In the genomic region with DNA sequence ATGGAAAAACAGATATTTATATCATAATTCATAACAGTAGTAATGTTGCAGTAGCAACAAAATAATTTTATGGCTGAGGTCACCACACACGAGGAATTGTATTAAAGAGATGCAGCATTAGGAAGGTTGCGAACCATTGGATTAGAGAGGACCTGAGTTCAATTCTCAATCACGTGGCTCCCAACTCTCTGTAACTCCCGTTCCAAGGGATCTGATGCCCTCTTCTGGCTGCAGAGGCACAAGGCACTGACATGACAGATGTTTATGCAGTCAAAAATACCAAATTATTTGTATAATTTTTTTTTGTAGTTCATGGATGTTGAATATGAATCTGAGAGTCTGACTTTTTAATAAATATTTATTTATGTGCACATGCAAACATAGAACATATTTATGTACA, we compare ENCODE assay signal across 12 mouse cellular contexts. TPM values are rescaled to one million over a fixed set of nuclear protein-coding genes. Genes with fewer than 3 reads are reported as not detected.
DNase-seq lines count a peak whose midpoint lies in the region; ATAC-seq and TF ChIP-seq lines count a peak whose summit lies in the region.
"Had no signal": no experiment of that assay in that cellular context is flagged by ENCODE, and none has a peak within 500 bp of the region (broad histone marks: within the 10 kb centered on the region; RNA-seq: fewer than 3 reads in every experiment).

No protein-coding gene starts in this region.

- no peaks in the 10 kb centered on the region for H3K36me3 ChIP-seq in liver, postnatal 0 days (replicated peaks; ENCODE audit: insufficient read depth, low read length)
- no peaks in the 10 kb centered on the region for H3K36me3 ChIP-seq in liver, embryonic 12.5 days

- no peak for TF ChIP-seq EP300 in liver, postnatal 0 days (IDR thresholded peaks at IDR 0.05; ENCODE audit: low read depth)

- ATAC-seq in liver, postnatal 0 days, result no peak
- no peak for ATAC-seq in liver, embryonic 12.5 days
- ATAC-seq in activated CD4-positive, CD25-positive, alpha-beta regulatory T cell, adult 4 months, result peak; percentile 63

- no peak overlapping the region for H3K27ac ChIP-seq in liver, postnatal 0 days (ENCODE audit: low read depth)
- H3K27ac ChIP-seq in liver, embryonic 12.5 days, result no peak overlapping the region
- H3K27ac ChIP-seq: macrophage had no signal

- H3K4me1 ChIP-seq in liver, postnatal 0 days (ENCODE audit: insufficient read depth), result no peaks in the 10 kb centered on the region
- H3K4me1 ChIP-seq in liver, embryonic 12.5 days, result no peaks in the 10 kb centered on the region

- no peak overlapping the region for H3K9ac ChIP-seq in liver, postnatal 0 days (replicated peaks)
- no peak overlapping the region for H3K9ac ChIP-seq in liver, embryonic 12.5 days

- WGBS in liver, postnatal 0 days (ENCODE audit: insufficient replicate concordance), result 50% methylated on average over 4 of the region's 4 CpGs
- WGBS in liver, embryonic 12.5 days (ENCODE audit: insufficient replicate concordance), result 58% methylated on average over 4 of the region's 4 CpGs

- peak; percentile 10 for DNase-seq in adrenal gland, postnatal 10 days
- DNase-seq in adrenal gland, postnatal 4 days (ENCODE audit: low spot score in 2 of 2), result no peak
- DNase-seq in liver, postnatal 0 days, result no peak
- DNase-seq in naive thymus-derived CD4-positive, alpha-beta T cell, adult 2 months (ENCODE audit: low read depth), result peak; percentile 43
- DNase-seq in adrenal gland, adult 8-10 months, result no peak
- no peak for DNase-seq in gastrocnemius, adult 18-20 months (ENCODE audit: low spot score)
- DNase-seq: cerebellum, adult 11 months; layer of hippocampus, postnatal 36 days had no signal

- no peak overlapping the region for H3K4me2 ChIP-seq in liver, postnatal 0 days (ENCODE audit: low read depth, low read length)
- no peak overlapping the region for H3K4me2 ChIP-seq in liver, embryonic 12.5 days

- H3K9me3 ChIP-seq in liver, postnatal 0 days (ENCODE audit: low read length), result no peaks in the 10 kb centered on the region
- H3K9me3 ChIP-seq in liver, embryonic 12.5 days (replicated peaks), result no peaks in the 10 kb centered on the region

- H3K27me3 ChIP-seq in liver, postnatal 0 days (ENCODE audit: insufficient read depth, low read length), result no peaks in the 10 kb centered on the region
- H3K27me3 ChIP-seq in liver, embryonic 12.5 days (replicated peaks), result no peaks in the 10 kb centered on the region

- H3K4me3 ChIP-seq in liver, postnatal 0 days (ENCODE audit: low read depth, low read length), result no peak overlapping the region
- no peak overlapping the region for H3K4me3 ChIP-seq in liver, embryonic 12.5 days

- peak; percentile 54 for TF ChIP-seq CTCF in liver, postnatal 0 days (IDR thresholded peaks at IDR 0.05; ENCODE audit: low read depth)

RNA-seq across cellular contexts. Expression of a gene that starts 51.2 kb away (rescaled TPM):
- total RNA-seq in adrenal gland, postnatal 10 days (2021), result not detected
- total RNA-seq in adrenal gland, postnatal 4 days (2021), result under 1 TPM; 0.28 to 0.56 TPM
- not detected in 2 replicates for polyA plus RNA-seq in liver, postnatal 0 days (2015; fragmentation: Nextera tagmentation; extraction: Ambion mirVana)
- 0.06 and 0.08 TPM in 2 replicates for polyA plus RNA-seq in liver, embryonic 12.5 days (2016; fragmentation: Nextera tagmentation; extraction: Ambion mirVana)
- polyA plus RNA-seq in activated CD4-positive, CD25-positive, alpha-beta regulatory T cell, adult 4 months (2017; shearing (Covaris generic)), result under 1 TPM; 0.29 to 0.67 TPM
- not detected for total RNA-seq in adrenal gland, adult 8-10 months (2022)
- not detected for total RNA-seq in gastrocnemius, adult 18-20 months (2021)
- total RNA-seq: hematopoietic stem cell, adult 5-6 weeks had no signal
- polyA plus RNA-seq: macrophage had no signal

Comparison
In these comparisons a context has a peak if more than half of its experiments do, and no peak if none do; other contexts are left out.
1. DNase-seq: peak in adrenal gland, postnatal 10 days (single experiment) and naive thymus-derived CD4-positive, alpha-beta T cell, adult 2 months (single experiment); none in adrenal gland, postnatal 4 days (0 of 2), liver, postnatal 0 days (single experiment), adrenal gland, adult 8-10 months (single experiment) and gastrocnemius, adult 18-20 months (single experiment).